Mouse (Mus musculus): ENCODE results near the gene Unc45a. TPM values are rescaled to one million over a fixed set of nuclear protein-coding genes. Genes with fewer than 3 reads are reported as not detected.

Gene Unc45a
- 10 to 100 TPM; 38.0 to 40.9 TPM for total RNA-seq (2021)
- long read RNA-seq, experiment 1, transcript Unc45a-201 (20 exons, 3,260 nt), result major isoform, 10 of 34 reads
- long read RNA-seq, experiment 1, partial matches to known transcripts, result 8 of 34 reads
- long read RNA-seq, experiment 1, other reads (novel, unspliced or antisense), result 16 of 34 reads
- long read RNA-seq, experiment 2, transcript Unc45a-201 (20 exons, 3,260 nt), result major isoform, 11 of 38 reads
- long read RNA-seq, experiment 2, partial matches to known transcripts, result 5 of 38 reads
- long read RNA-seq, experiment 2, other reads (novel, unspliced or antisense), result 22 of 38 reads

DNA sequence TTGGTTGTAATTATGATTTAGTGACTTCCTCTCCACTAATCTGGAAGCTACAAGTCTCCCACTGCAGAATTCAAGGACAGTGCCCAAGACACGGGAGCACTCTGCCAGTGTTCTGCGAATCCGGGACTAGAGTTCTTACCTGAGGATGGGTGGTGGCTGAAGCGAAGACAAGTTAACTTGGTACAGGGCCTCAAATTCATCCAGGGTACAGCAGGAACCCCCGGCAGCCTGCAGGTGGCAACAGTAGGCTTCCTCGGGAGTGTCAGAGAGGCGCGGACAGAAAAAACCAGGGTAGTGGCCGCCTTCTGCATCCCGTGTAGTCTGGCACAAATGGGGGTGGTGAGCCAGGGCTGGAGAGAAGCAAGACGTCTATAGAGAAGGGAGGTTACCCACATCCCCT, at the start of gene Unc45a:
TSS of gene Unc45a (minus strand) at position 213 of the 400 bp plus-strand sequence.
- H3K4me3 ChIP-seq, result peak within 1 kb of the TSS; percentile 75
- TF ChIP-seq CTCF (conservative IDR thresholded peaks at IDR 0.05), result peak; percentile 72
- H3K27ac ChIP-seq, result peak within 1 kb of the TSS; percentile 91
- DNase-seq (ENCODE audit: low spot score in 2 of 2), result peak in 1 of 2 experiments; percentile 52

DNA sequence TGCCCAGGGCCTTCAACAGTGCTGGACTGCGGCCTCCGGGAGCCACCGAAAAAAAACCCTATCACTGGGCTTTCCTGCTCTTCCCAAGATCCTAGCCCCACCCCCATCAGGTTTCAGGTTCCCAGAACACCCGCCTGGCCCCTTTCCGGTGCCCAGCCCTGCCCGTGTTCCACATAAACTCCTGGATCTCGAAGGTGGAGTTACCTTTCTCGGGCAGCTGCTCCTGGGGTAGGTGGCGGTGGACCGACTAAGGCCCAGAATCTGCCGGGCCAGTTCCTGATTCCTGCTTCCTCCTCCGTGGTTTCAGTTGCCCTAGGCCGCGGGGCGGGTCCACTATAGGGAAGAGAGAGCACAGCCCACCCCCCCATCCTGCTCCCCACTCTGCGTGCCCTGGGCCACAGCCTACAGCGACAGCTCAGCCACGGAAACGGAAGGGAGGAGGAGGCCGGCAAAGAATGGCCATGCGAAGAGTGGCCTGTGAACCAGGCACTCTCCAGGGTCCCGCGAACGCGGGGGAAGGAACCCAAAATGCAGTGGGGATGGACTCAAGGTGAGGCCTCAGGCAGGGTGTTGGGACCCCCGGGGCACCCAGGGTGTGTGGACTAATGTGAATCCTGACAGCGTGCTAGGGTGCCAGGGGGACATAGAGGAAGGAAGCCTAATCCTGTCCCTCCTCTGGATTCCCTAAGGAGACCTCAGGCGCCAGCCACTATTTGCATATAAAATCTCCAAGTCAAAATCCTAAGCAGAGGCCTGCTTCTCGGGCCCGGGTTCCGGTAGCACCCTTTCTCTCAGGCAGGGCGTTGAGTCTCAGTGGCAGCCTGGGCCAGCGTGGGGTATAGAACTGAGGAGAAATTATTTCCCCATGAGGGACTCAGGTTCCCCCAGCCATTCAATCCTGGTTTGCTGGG, 47.1 kb upstream of the Unc45a start, which contains the start of gene Fes:
TSS of gene Fes (minus strand) at position 314 of the 911 bp plus-strand sequence.
- DNase-seq (ENCODE audit: low spot score in 2 of 2), result no peak
- TF ChIP-seq CTCF (conservative IDR thresholded peaks at IDR 0.05), result no peak
- Histone ChIP-seq H3K27ac (peak within 1 kb of the TSS; percentile 81), H3K4me3 (peak within 1 kb of the TSS; percentile 38)

DNA sequence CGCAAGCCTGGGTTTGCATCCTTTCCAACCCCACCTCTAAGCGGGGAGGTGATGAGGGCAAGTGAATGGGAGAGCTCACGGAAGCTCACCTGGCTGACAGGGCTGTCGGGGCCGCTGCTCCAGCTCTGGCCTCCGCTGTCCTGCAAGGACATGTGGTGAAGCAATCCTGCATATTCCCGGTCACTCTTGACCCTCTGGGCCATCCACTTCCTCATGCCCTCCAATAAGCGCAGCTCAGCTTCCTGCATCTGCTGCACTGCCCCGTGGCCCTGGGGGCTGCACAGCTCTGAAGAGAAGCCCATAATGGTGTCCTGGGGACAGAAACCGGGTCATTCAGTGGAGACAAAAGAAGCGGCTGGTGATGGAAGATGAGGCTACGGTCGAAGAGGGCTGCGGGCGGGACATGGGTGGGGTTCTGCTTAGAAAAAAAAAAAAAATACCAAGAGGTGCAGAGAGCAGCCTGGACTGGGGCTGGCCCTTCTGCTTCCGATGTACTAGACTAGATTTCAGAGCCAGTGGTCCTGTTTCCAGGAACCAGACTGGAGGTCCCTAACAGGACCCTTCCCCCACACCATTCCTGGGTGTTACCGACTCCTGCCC, 46.3 kb upstream of the Unc45a start:
- no peak for DNase-seq (ENCODE audit: low spot score in 2 of 2)
- TF ChIP-seq CTCF (conservative IDR thresholded peaks at IDR 0.05), result no peak
- H3K4me3 ChIP-seq, result peak overlapping the region; percentile 38
- peak overlapping the region; percentile 81 for H3K27ac ChIP-seq

DNA sequence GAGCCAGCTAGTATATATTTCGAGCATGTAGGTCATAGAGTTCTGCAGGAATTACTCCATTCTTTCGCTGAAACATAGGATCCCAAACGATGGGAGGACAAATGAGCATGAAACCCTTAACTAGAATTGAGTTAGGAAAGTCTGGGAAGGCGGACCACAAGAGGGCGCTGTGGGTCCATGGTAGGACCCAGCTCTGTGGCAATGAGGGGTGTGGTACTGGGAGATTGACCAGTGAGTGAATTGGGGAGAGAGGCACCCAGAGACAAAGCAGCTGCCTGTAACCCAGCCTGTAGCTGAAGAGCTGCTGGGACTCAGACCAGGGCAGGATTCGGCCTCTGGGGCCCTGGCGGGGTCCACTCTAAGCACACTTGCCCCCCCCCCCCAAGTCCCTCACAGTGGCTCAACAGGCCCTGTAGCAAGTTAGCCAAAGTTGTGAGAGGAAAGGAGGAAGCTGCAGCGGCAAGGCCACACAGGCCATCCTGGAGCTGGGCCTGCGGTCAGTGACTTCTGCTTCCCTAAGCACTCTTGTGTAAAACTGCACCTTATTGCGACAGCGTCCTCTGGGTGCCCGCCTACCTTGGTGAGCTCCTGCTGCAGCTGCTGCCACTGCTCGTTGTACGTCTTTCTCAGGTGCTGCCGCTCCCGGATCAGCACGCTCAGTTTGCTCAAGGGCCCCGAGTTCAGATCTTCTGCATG, 45.6 kb upstream of the Unc45a start:
- TF ChIP-seq CTCF (conservative IDR thresholded peaks at IDR 0.05), result peak; percentile 97
- Histone ChIP-seq H3K4me3 (no peak overlapping the region; the same call in 1 of the 2 replicates), H3K27ac (peak overlapping the region; percentile 81; the same call in 1 of the 2 replicates)
- DNase-seq (ENCODE audit: low spot score in 2 of 2), result peak; percentile 81 to 91

DNA sequence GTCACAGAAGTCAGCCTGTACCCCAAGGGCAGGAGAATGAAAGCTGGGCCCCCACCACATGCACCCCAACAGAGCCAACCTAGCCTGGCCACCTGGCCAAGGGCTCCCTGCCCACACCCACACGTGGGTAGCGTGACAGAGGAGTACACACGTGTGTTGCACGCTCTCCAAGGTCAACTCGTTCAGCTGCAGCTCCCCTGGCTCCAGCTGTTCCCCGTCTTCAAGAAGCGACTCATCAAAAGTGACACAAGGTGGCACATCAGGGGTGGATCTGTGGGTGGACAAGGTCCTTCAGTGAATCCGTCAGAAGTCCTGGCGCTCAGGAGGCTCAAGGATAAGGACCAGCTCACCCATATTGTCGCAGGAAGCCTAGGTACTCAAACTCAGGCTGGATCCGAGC, 42.1 kb upstream of the Unc45a start:
- no peak overlapping the region for H3K27ac ChIP-seq
- H3K4me3 ChIP-seq, result no peak overlapping the region
- no peak for DNase-seq (ENCODE audit: low spot score in 2 of 2)
- TF ChIP-seq CTCF (conservative IDR thresholded peaks at IDR 0.05), result no peak

DNA sequence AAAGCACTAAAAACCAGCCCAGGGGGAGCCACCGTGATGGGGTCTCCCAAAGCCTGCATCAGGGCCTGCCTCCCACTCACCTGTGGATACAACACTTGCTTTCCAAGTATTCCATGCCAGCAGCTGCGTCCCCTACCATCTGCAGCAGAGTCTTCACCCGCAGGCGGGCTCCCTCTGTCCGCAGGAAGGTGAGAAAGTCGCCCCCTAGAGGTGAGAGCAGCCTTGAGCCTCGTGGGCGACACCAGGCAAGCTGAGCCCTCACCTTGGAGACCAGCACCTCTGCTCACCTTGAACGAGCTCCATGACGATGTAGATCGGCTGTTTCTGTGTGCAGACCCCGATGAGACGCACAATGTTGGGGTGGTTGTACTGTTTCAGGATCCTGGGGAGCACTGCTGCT, 38.7 kb upstream of the Unc45a start:
- DNase-seq (ENCODE audit: low spot score in 2 of 2), result no peak
- Histone ChIP-seq H3K27ac (no peak overlapping the region), H3K4me3 (no peak overlapping the region)
- peak; percentile 70 for TF ChIP-seq CTCF (conservative IDR thresholded peaks at IDR 0.05)

DNA sequence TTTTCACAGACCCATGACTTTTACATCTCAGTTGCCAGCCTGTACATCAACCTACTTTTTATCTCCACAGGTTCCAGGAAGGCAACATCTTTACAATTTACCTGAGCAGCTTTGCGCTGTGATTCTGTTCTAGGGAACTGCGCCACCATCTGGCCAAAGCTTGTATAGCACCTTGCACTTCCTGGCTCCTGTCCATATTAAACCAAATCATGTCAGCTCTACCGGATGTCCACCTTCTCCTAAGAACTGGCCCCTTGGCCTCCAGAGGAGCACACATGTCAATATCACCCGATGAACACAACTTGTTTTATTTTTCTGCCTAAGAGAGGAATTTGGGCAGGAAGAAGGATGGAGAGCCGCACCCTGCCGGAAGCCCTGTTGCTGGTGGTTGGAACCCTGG, 36.7 kb upstream of the Unc45a start:
- peak; percentile 94 for TF ChIP-seq CTCF (conservative IDR thresholded peaks at IDR 0.05)
- Histone ChIP-seq H3K4me3 (no peak overlapping the region), H3K27ac (no peak overlapping the region)
- peak in 1 of 2 experiments; percentile 70 for DNase-seq (ENCODE audit: low spot score in 2 of 2)

DNA sequence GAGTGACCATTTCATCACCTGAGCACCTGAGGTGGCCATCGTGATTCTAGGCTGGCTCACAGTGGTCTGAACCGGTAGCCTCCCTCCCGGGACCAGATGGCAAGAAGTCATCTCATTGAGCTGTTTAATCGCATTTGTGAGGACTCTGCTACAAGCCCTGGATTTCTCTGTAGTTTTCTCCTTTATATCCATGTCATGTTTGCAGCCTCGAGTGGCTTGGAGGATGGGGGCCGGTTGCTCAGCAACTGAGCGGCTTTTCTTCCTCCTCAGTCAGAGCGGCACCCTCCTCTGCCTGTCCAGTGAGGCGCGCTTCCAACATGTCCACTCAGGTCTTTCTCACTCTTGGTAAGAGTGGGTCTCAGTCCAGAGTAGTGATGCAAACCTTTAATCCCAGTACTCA, 35.4 kb upstream of the Unc45a start:
- H3K27ac ChIP-seq, result no peak overlapping the region
- DNase-seq (ENCODE audit: low spot score in 2 of 2), result no peak
- no peak overlapping the region for H3K4me3 ChIP-seq
- TF ChIP-seq CTCF (conservative IDR thresholded peaks at IDR 0.05), result no peak

DNA sequence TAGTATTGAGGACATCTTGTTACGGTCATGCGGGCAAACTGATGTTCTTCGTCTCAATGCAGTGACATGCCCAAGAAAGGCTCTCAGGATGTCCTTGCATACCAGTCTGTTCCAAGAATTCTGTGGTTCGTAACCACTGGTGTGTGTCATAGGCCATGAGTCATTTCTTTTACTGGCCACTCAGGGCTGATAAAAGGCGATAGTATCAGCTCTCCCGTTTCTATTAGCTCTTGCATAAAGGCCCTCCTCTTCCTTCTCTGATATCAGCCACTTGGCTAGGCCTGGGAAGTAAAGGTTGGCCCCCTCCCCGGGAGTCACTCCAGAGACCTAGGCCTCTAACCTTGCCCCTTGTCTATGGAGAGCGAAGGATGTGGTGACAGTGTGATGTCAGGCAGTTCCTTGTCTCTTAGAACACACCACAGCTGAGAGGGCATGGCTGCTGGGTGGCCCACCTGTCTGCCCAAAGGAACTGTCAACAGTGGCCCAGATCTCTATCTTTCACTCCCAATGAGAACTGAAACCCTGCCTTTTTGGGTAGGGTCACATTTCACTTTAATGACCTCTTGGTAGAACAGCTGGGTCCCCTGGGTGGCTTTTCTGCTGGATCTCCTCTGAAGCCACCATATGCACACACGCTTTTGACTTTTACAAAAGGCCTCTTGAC, 34.7 kb upstream of the Unc45a start:
- no peak for DNase-seq (ENCODE audit: low spot score in 2 of 2)
- Histone ChIP-seq H3K4me3 (no peak overlapping the region), H3K27ac (no peak overlapping the region)
- TF ChIP-seq CTCF (conservative IDR thresholded peaks at IDR 0.05), result no peak

DNA sequence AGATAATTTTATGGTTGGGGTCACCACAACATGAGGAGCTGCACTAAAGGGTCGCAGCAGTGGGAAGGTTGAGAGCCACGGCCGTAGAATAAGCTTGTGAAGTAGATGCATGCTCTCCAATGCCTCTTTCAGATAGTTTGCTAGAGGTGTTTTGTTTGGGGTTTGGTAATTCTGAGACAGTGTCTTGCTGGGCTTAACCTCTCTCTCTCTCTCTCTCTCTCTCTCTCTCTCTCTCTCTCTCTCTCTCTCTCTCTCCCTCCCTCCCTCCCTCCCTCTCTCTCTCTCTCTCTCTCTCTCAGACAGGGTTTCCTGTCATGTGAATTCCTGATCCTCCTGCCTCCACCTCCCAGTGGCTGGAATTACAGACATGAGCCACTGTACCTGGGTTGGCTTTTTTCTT, 33.9 kb upstream of the Unc45a start:
- no peak for DNase-seq (ENCODE audit: low spot score in 2 of 2)
- H3K4me3 ChIP-seq, result no peak overlapping the region
- no peak for TF ChIP-seq CTCF (conservative IDR thresholded peaks at IDR 0.05)
- no peak overlapping the region for H3K27ac ChIP-seq

DNA sequence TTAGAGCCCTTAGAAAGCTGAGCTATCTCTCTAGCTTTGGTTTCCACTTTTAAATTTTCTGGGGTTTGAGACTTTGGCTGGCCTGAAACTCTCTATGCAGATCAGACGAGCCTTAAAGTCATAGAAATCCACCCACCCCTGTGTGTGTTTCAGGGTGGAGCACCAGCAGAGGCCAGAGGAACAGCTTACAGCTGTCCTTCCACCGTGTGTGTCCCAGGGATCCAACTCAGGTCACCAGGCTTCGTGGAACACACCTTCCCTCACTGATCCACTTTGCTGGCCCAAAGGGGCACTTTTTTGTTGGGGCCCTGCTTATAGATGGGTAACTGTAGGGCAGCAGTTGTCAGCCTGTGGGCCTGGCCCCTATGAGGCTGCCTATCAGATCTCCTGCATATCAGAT, 33.5 kb upstream of the Unc45a start:
- DNase-seq (ENCODE audit: low spot score in 2 of 2), result no peak
- no peak overlapping the region for H3K27ac ChIP-seq
- no peak overlapping the region for H3K4me3 ChIP-seq
- TF ChIP-seq CTCF (conservative IDR thresholded peaks at IDR 0.05), result no peak

DNA sequence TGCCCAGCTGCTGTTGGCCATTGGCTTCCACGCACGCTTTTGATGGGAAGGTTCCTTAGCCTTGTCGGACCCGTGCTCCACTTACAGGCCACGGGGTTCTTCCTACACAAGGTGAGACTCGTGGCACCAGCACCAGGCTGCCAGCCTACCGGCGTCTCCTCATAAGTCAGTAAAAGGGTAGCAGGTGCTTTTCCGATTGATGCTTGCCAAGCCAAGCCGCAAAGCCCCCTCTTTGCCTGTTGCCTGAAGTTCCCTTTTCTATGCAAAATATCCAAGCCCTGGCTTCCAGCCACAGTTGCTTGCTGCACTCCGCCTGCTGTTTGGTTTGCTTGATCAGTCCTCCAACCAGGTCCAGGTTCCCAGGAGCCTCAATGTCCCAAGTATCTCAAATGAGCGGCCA, 33.0 kb upstream of the Unc45a start:
- no peak for DNase-seq (ENCODE audit: low spot score in 2 of 2)
- H3K27ac ChIP-seq, result no peak overlapping the region
- no peak overlapping the region for H3K4me3 ChIP-seq
- TF ChIP-seq CTCF (conservative IDR thresholded peaks at IDR 0.05), result no peak

Data from layer of hippocampus, adult 2 months (tissue).